Mouse (Mus musculus): ENCODE measurements around the gene Ctrc. TPM values are rescaled to one million over a fixed set of nuclear protein-coding genes. Genes with fewer than 3 reads are reported as not detected.

Gene Ctrc
- polyA plus RNA-seq, 1 experiment from 2014 or later = not detected

DNA sequence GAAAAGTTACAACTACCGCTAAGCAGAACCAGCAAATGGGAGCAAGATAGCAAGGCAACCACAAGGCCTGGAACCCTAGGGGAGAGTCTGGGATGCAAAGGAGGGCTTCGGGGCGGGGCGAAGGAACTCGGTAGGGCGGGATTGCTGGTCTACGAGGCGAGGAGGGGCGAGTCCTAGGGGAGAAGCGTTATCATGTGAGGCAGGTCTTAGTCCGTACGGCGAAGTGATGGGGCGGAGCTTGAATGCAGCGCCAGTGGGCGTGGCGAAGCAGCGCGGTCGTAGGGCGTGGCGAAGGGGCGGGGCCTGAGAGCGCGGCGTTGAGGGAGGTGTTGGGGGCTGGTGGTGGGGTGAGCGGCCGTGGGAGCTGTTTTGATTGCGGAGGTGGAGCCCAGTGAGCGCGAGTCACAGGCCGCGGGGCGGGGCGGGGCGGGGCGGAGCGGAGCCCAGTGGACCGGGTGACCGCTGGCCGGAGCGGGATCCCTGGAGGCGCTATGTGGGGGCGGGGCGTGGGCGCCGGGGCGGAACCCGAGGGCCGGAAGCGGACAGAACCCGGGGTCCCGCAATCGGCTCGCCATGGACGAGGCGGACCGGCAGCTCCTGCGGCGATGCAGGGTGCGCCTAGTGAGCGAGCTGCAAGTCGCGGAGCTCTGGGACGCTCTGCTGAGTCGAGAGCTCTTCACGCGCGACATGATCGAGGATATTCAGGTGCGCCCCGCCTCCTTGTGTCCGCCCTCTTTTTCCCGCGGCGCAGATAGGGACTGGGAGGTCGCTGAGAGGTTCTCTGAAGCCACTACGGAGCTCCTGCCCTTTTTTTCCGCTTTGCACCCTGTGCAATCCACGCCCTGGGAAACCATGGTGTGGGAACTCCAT is 52.6 kb downstream of the Ctrc start, which contains the start of gene Casp9:
Gene Casp9 (plus strand): TSS at position 331 of the 870 bp plus-strand sequence.
- peaks cover 9% of the 10 kb centered on the region for H3K36me3 ChIP-seq
- H3K9ac ChIP-seq (replicated peaks) = peak within 1 kb of the TSS; percentile 68
- H3K4me3 ChIP-seq (replicated peaks) = peak within 1 kb of the TSS; percentile 63
- peak within 1 kb of the TSS; percentile 94 for H3K27ac ChIP-seq (replicated peaks)
- peak; percentile 83 for ATAC-seq (ENCODE audit: low FRiP score)
- H3K27me3 ChIP-seq (replicated peaks) = no peaks in the 10 kb centered on the region
- WGBS = under 1% methylated on average over 70 of the region's 80 CpGs
- H3K9me3 ChIP-seq (replicated peaks) = no peaks in the 10 kb centered on the region
- H3K4me2 ChIP-seq = peak within 1 kb of the TSS; percentile 64
- H3K4me1 ChIP-seq = peaks cover 44% of the 10 kb centered on the region

DNA sequence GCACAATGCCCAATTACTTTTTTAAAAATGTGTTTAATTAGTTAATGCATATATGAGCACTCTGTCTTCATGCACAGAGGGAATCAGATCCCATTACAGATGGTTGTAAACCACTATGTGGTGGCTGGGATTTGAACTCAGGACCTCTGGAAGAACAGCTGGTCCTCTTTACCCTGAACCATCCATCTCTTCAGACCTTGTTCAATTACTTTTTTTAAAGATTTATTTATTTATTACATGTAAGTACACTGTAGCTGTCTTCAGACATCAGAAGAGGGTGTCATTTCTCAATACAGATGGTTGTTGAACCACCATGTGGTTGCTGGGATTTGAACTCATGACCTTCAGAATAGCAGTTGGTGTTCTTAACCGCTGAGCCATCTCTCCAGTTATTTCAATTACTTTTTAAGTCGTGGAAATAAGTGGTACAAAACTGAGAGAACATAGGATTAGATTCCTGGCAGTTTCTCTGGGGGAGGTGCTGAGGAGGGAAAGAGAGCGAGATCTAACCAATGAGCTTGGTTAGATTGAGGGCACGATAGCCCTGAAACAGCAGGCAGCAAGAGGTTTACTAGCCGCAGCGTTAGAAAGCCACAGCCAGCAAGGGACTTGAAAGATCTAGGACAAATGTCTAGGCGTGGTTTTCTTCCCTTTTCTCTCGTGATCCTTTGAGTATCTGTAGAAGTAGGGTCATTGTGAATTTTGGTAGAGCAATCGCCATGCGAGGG is 53.4 kb downstream of the Ctrc start:
- 9% methylated on average over 10 of the region's 10 CpGs for WGBS
- Histone ChIP-seq H3K27me3 (replicated peaks) (no peaks in the 10 kb centered on the region), H3K9ac (replicated peaks) (0 out of 2 replicates have a peak overlapping the region, but pooled peaks have one; percentile 27), H3K36me3 (peaks cover 5% of the 10 kb centered on the region), H3K4me1 (peaks cover 44% of the 10 kb centered on the region), H3K4me2 (peak overlapping the region; percentile 64), H3K27ac (replicated peaks) (peak overlapping the region; percentile 94), H3K9me3 (replicated peaks) (no peaks in the 10 kb centered on the region), H3K4me3 (replicated peaks) (peak overlapping the region; percentile 63)
- ATAC-seq (ENCODE audit: low FRiP score) = 0 out of 2 replicates have a peak, but pooled peaks have one; percentile 12

DNA sequence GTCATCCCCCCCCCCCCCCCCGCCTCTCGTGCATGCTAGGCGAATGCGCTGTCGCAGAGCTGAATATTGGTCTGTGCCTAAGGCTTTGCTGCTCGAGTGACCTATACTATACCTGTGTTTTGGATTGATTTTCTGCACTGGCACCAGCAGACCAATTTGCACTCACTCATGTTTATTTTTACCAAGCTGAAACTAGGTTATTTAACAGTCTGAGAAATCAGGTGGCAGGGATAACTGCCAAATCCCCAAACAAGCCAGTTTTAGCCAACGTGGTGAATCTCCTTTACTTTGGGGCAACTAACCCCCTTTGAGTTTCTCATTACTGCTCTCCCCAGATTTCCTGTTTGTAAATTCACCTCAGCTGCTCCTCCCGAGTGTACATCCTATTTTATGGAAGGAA is 54.2 kb downstream of the Ctrc start:
- Histone ChIP-seq H3K9ac (replicated peaks) (no peak overlapping the region), H3K27ac (replicated peaks) (no peak overlapping the region), H3K27me3 (replicated peaks) (no peaks in the 10 kb centered on the region), H3K36me3 (peaks cover 5% of the 10 kb centered on the region; the same call in 1 of the 2 replicates), H3K4me1 (peaks cover 48% of the 10 kb centered on the region), H3K4me3 (replicated peaks) (no peak overlapping the region), H3K9me3 (replicated peaks) (no peaks in the 10 kb centered on the region), H3K4me2 (no peak overlapping the region)
- WGBS = 93% methylated on average over 8 of the region's 8 CpGs
- no peak for ATAC-seq (ENCODE audit: low FRiP score)

DNA sequence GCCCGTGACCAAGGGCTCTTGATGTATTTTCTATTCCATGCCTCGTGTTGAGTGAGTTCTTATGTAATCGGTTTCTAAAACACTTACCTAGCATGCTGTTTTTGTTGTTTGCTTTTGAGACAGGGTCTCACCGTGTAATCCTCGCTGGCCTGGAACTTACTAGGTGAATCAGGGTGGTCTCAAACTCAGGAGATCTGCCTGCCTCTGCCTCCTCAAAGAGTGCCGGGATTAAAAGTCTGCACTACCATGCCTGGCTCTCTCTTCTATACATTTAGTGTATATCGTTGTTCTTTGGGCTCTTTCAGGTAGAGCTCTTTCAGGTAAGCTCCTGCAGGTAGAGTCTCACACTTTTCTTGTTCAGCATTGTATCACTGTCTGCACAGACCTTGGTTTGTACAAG is 54.7 kb downstream of the Ctrc start:
- no peak for ATAC-seq (ENCODE audit: low FRiP score)
- Histone ChIP-seq H3K9ac (replicated peaks) (no peak overlapping the region), H3K4me2 (no peak overlapping the region; the same call in 1 of the 2 replicates), H3K4me3 (replicated peaks) (no peak overlapping the region), H3K4me1 (peaks cover 45% of the 10 kb centered on the region), H3K27me3 (replicated peaks) (no peaks in the 10 kb centered on the region), H3K27ac (replicated peaks) (peak overlapping the region; percentile 82; the same call in 1 of the 2 replicates), H3K36me3 (peaks cover 5% of the 10 kb centered on the region; the same call in 1 of the 2 replicates), H3K9me3 (replicated peaks) (no peaks in the 10 kb centered on the region)
- 92% methylated on average over 7 of the region's 7 CpGs for WGBS

DNA sequence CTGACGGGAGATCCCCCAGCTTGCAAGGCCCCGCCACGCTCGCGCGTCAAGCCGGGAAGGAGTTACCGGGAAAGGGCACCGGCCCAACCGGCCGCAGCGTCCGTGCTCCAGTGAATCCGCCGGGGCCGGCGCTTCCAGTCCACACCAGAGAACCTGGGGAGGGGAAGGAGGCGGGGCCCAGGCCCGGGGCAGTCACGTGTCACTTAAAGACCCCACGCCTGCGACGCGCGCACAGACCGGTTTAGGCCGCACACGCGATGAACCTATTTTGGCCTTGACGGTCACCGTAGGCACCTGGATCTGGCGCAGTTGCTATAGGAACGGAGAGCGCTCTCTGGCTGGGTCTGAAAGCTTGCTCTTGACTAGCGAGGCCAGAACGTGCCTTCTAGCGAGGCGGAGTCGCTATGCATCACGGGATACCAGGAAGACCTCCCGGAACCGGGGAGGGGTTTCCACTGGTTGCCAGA is 55.6 kb downstream of the Ctrc start, which contains the start of gene Dnajc16:
Gene Dnajc16 (minus strand): TSS at position 408 of the 467 bp plus-strand sequence.
- WGBS = 0% methylated on average over 42 of the region's 42 CpGs
- Histone ChIP-seq H3K9me3 (replicated peaks) (no peaks in the 10 kb centered on the region), H3K27me3 (replicated peaks) (no peaks in the 10 kb centered on the region), H3K4me1 (peaks cover 38% of the 10 kb centered on the region), H3K4me3 (replicated peaks) (peak within 1 kb of the TSS; percentile 95), H3K27ac (replicated peaks) (peak within 1 kb of the TSS; percentile 89), H3K9ac (replicated peaks) (peak within 1 kb of the TSS; percentile 99), H3K4me2 (peak within 1 kb of the TSS; percentile 83), H3K36me3 (peaks cover 6% of the 10 kb centered on the region; the same call in 1 of the 2 replicates)
- peak; percentile 90 for ATAC-seq (ENCODE audit: low FRiP score)

DNA sequence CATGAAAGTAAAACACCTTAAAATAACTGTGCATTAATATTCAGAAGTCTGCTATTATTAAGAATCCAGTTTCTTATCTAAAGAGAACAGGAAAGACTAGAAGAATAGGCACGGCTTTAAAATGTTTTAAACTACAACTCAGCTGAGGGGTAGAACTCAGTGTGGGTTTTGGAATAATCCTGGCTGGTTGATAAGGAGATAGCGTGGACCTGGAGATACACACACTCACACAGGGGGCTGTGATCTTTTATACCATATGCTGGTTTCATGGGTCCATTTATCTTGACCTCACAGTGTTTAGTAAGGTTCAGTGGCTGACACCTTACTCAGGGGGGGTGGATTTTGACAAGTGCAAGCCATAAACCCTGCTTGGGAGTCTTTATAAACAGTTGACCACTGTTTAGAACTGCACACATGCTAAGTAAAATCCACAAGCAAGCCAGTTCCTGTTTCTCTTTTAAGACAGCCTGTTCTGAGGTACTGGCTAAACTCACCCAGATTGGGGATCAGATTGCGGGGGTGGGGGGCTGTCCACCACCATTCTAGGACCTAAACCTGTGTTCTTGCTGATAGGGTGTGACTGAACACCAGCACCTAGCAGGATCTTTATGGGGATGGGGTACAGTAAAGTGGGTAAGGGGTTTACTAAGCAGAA is 56.5 kb downstream of the Ctrc start:
- Histone ChIP-seq H3K4me3 (replicated peaks) (peak overlapping the region; percentile 95), H3K4me2 (peak overlapping the region; percentile 83), H3K9ac (replicated peaks) (peak overlapping the region; percentile 99), H3K27ac (replicated peaks) (peak overlapping the region; percentile 89), H3K36me3 (peaks cover 15% of the 10 kb centered on the region; the same call in 1 of the 2 replicates), H3K27me3 (replicated peaks) (no peaks in the 10 kb centered on the region), H3K9me3 (replicated peaks) (no peaks in the 10 kb centered on the region), H3K4me1 (peaks cover 29% of the 10 kb centered on the region)
- ATAC-seq (ENCODE audit: low FRiP score) = no peak
- WGBS = 58% methylated on average over 3 of the region's 3 CpGs

DNA sequence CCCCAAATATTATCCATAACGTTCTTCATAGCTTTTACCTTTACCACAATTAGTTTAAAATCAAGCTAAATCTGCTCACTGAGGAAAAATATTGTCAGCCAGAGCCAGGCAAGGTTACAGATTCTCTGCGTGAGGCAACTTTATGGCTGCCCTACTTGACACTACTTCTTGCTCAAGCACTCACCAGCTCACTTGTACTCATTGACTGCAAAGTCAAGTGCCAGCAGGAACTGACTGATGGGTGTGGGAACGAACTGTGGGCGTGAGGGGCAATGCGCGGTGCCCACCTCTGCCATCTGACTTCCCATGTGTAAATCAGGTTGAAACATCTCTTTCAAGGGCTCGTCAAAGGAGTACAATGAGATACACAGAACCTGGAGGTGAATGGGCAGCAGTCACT is 58.7 kb downstream of the Ctrc start:
- no peak for ATAC-seq (ENCODE audit: low FRiP score)
- Histone ChIP-seq H3K4me1 (peaks cover 18% of the 10 kb centered on the region), H3K36me3 (peaks cover 34% of the 10 kb centered on the region), H3K9me3 (replicated peaks) (no peaks in the 10 kb centered on the region), H3K27me3 (replicated peaks) (no peaks in the 10 kb centered on the region), H3K4me2 (no peak overlapping the region), H3K27ac (replicated peaks) (0 out of 2 replicates have a peak overlapping the region, but pooled peaks have one; percentile 23), H3K9ac (replicated peaks) (no peak overlapping the region), H3K4me3 (replicated peaks) (no peak overlapping the region)
- 86% methylated on average over 7 of the region's 7 CpGs for WGBS

DNA sequence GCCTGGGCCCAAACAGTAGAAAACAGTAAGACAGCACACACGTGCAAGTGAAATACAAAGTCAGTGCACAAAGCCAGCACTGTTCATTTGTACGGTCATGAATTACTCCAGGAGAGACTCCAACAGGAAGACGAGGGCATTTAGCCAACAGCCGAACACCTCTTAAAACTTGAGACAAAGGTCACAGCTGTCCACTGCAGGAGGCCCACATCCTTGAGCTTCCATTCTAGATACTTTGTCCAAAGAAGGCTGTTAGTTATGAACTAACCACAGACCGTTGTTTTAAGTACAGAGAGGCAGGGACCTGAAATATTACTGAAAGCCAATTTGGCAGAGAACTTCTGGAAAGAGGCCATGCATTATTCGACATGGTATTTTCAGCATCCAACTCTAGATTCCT is 59.1 kb downstream of the Ctrc start:
- ATAC-seq (ENCODE audit: low FRiP score) = no peak
- H3K4me3 ChIP-seq (replicated peaks) = no peak overlapping the region
- no peak overlapping the region for H3K9ac ChIP-seq (replicated peaks)
- H3K27me3 ChIP-seq (replicated peaks) = no peaks in the 10 kb centered on the region
- 63% methylated on average over 6 of the region's 6 CpGs for WGBS
- no peak overlapping the region for H3K27ac ChIP-seq (replicated peaks)
- H3K4me1 ChIP-seq = peaks cover 18% of the 10 kb centered on the region
- H3K4me2 ChIP-seq = no peak overlapping the region
- H3K36me3 ChIP-seq = peaks cover 38% of the 10 kb centered on the region
- no peaks in the 10 kb centered on the region for H3K9me3 ChIP-seq (replicated peaks)

DNA sequence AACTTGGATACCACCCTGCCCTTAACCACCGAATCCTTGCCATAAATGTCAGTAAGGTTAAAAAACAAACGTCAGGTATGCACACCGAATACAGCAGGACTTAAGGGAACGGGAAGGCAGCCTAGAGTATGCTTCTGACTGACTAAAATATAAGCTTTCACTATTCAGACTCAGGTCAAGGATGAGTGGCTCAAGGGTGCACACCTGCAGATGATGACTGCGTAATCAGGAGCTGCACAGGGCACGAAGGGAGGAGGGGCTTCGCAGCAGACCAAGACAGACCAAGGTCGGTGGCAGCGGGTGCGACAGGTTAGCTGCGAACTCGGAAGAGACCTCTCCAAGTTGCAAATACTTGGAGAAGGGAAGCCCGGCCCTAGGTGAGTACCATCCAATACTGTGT is 60.0 kb downstream of the Ctrc start:
- ATAC-seq (ENCODE audit: low FRiP score) = no peak
- H3K4me3 ChIP-seq (replicated peaks) = no peak overlapping the region
- H3K27me3 ChIP-seq (replicated peaks) = no peaks in the 10 kb centered on the region
- peaks cover 13% of the 10 kb centered on the region for H3K4me1 ChIP-seq
- H3K4me2 ChIP-seq = no peak overlapping the region
- peaks cover 47% of the 10 kb centered on the region for H3K36me3 ChIP-seq
- WGBS = 89% methylated on average over 13 of the region's 13 CpGs
- H3K9ac ChIP-seq (replicated peaks) = no peak overlapping the region
- no peaks in the 10 kb centered on the region for H3K9me3 ChIP-seq (replicated peaks)
- H3K27ac ChIP-seq (replicated peaks) = no peak overlapping the region

DNA sequence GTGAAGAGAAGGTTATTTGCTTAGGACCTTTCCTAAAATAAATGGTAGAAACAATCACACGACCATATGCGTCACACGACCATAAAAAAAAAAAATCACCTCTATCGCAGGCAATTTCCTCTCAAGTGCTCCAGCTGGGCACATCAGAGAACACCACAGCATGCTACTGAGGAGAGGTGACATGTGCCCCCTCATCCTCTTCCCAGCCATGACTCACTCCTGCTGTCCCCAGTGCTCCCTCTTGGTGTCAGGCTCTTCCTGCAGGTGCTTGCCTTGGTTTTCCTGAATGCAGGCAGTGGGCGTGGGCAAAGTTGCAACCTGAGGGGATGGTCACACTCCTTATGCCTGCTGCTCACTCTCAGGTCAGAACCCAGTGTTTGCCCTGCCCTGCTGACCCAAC is 61.3 kb downstream of the Ctrc start:
- H3K27ac ChIP-seq (replicated peaks) = no peak overlapping the region
- no peak overlapping the region for H3K4me2 ChIP-seq
- H3K36me3 ChIP-seq = peaks cover 59% of the 10 kb centered on the region
- 76% methylated on average over 5 of the region's 5 CpGs for WGBS
- no peaks in the 10 kb centered on the region for H3K9me3 ChIP-seq (replicated peaks)
- peaks cover 8% of the 10 kb centered on the region for H3K4me1 ChIP-seq
- H3K9ac ChIP-seq (replicated peaks) = no peak overlapping the region
- no peaks in the 10 kb centered on the region for H3K27me3 ChIP-seq (replicated peaks)
- ATAC-seq (ENCODE audit: low FRiP score) = no peak
- H3K4me3 ChIP-seq (replicated peaks) = no peak overlapping the region

All from neural tube, embryonic 15.5 days (tissue).